Mouse (Mus musculus) lung, postnatal 36 days (tissue): ENCODE measurements around the gene Etfb.
"Not testable (repeated sequence)": the region's sequence is repeated elsewhere in the genome, so short reads cannot be mapped to it uniquely, and the experiment has no call there.

Experiments used
- DNase-seq: peaks from one replicate; pipeline ENCODE4 v3.0.0; 2022; ENCODE audit warnings: mixed read lengths

Etfb gene

GRCm38 (mm10) chr7:43443917-43444293 lies at the start of gene Etfb, which contains the start of gene Gm45233:
TSS of gene Etfb (plus strand) at chr7:43444083.
TSS of gene Gm45233 (plus strand) at chr7:43444128.
- peak; percentile 98 for DNase-seq

GRCm38 (mm10) chr7:43399501-43399900 lies 44.4 kb upstream of the Etfb start:
- DNase-seq: no peak

- no peak for DNase-seq
Observed at GRCm38 (mm10) chr7:43402718-43403117, 41.2 kb upstream of the Etfb start.

GRCm38 (mm10) chr7:43407573-43407972 lies 36.3 kb upstream of the Etfb start:
- DNase-seq: no peak

- DNase-seq: no peak
Observed at GRCm38 (mm10) chr7:43408131-43408553, 35.7 kb upstream of the Etfb start, which contains the start of gene Siglecg. TSS of gene Siglecg (plus strand) at chr7:43408204.

GRCm38 (mm10) chr7:43409084-43409483 lies 34.8 kb upstream of the Etfb start:
- no peak for DNase-seq

GRCm38 (mm10) chr7:43411724-43412123 lies 32.2 kb upstream of the Etfb start:
- not testable (repeated sequence) for DNase-seq

GRCm38 (mm10) chr7:43417298-43417697 lies 26.6 kb upstream of the Etfb start:
- DNase-seq: no peak

- peak; percentile 92 for DNase-seq
Observed at GRCm38 (mm10) chr7:43422995-43423617, 20.8 kb upstream of the Etfb start.

GRCm38 (mm10) chr7:43423991-43424625 lies 19.8 kb upstream of the Etfb start:
- DNase-seq: no peak

- DNase-seq: no peak
Observed at GRCm38 (mm10) chr7:43427406-43427805, 16.5 kb upstream of the Etfb start, which contains the start of gene Lim2. TSS of gene Lim2 (plus strand) at chr7:43427670.

GRCm38 (mm10) chr7:43429500-43429899 lies 14.4 kb upstream of the Etfb start:
- no peak for DNase-seq

- no peak for DNase-seq
Observed at GRCm38 (mm10) chr7:43432891-43433290, 11.0 kb upstream of the Etfb start.

GRCm38 (mm10) chr7:43434676-43435075 lies 9.2 kb upstream of the Etfb start:
- no peak for DNase-seq

GRCm38 (mm10) chr7:43436341-43437255 lies 7.3 kb upstream of the Etfb start, which contains the start of gene Nkg7:
TSS of gene Nkg7 (plus strand) at chr7:43437073.
- DNase-seq: no peak

GRCm38 (mm10) chr7:43438611-43439010 lies 5.3 kb upstream of the Etfb start:
- DNase-seq: no peak

GRCm38 (mm10) chr7:43440482-43440881 lies 3.4 kb upstream of the Etfb start, which contains the start of gene Cldnd2:
TSS of gene Cldnd2 (plus strand) at chr7:43440782.
- no peak for DNase-seq

- no peak for DNase-seq
Observed at GRCm38 (mm10) chr7:43441071-43441470, 2.8 kb upstream of the Etfb start.

- DNase-seq: peak; percentile 24
Observed at GRCm38 (mm10) chr7:43442684-43443083, 1.2 kb upstream of the Etfb start.

- peak; percentile 93 for DNase-seq
Observed at GRCm38 (mm10) chr7:43443126-43443916, 562 bp upstream of the Etfb start.

- peak; percentile 30 for DNase-seq
Observed at GRCm38 (mm10) chr7:43447801-43448200, 3.9 kb downstream of the Etfb start.

- DNase-seq: peak; percentile 45
Observed at GRCm38 (mm10) chr7:43448246-43448645, 4.4 kb downstream of the Etfb start.
